Mouse (Mus musculus): ENCODE data around the gene Cradd.
A peak's percentile ranks its signal among the peaks of the same experiment; 100 is the strongest.

The Cradd gene

DNA sequence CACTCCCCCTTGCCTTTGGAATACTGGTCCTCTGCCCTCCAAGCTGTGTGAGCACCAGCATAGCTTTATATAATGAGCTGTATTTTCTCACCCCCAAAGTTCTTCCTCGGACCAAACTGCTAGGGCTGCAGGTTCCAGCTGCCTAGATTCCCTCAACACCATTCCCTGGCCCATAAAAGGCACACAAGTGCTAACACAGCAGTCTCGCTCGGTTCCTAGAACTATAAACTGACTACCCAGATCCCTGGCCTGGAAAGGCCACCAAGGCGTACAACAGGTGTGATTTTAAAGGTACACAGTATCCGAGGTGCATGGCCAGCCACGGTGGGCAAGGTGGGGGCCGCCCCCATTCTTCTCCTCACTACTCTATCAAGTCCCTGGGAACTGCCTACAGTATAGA, 54.8 kb downstream of the Cradd start:
- Histone ChIP-seq H3K4me3 (replicated peaks; ENCODE audit: low read length) (no peak overlapping the region), H3K9me3 (ENCODE audit: low read length) (no peaks in the 10 kb centered on the region), H3K4me1 (replicated peaks; ENCODE audit: low read depth, low read length) (peaks cover 46% of the 10 kb centered on the region), H3K27me3 (ENCODE audit: insufficient read depth, low read length) (no peaks in the 10 kb centered on the region), H3K36me3 (ENCODE audit: insufficient read depth, low read length) (peaks cover 11% of the 10 kb centered on the region)
- TF ChIP-seq NANOG (IDR thresholded peaks at IDR 0.05; ENCODE audit: borderline replicate concordance, low read length) (no peak), CTCF (conservative IDR thresholded peaks at IDR 0.05; ENCODE audit: low read length) (no peak), POU5F1 (IDR thresholded peaks at IDR 0.05; ENCODE audit: borderline replicate concordance, low read length) (no peak)

DNA sequence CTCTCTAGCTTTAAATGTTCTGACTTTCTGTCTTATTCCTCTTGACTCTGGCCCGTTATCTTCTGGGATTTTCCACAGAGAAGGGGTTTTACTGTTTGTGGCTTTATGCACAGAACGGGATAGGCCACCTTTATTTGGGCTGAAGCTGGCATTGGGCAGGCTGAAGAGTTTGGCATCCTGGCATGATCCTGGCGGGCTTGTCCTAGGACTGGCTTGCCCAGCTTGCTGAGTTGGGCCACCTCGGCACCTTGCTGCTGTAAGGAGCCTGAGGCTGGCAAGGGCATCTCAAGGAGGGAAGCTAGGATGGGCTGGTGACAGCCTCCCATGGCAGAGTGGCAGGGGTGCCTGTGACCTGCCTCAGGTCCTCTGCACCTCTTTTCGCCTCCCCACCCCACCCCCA, 55.6 kb downstream of the Cradd start:
- H3K4me3 ChIP-seq (replicated peaks; ENCODE audit: low read length): no peak overlapping the region
- peaks cover 6% of the 10 kb centered on the region for H3K36me3 ChIP-seq (ENCODE audit: insufficient read depth, low read length)
- H3K4me1 ChIP-seq (replicated peaks; ENCODE audit: low read depth, low read length): peaks cover 54% of the 10 kb centered on the region
- H3K27me3 ChIP-seq (ENCODE audit: insufficient read depth, low read length): no peaks in the 10 kb centered on the region
- no peak for TF ChIP-seq POU5F1 (IDR thresholded peaks at IDR 0.05; ENCODE audit: borderline replicate concordance, low read length)
- TF ChIP-seq NANOG (IDR thresholded peaks at IDR 0.05; ENCODE audit: borderline replicate concordance, low read length): no peak
- TF ChIP-seq CTCF (conservative IDR thresholded peaks at IDR 0.05; ENCODE audit: low read length): no peak
- H3K9me3 ChIP-seq (ENCODE audit: low read length): no peaks in the 10 kb centered on the region

DNA sequence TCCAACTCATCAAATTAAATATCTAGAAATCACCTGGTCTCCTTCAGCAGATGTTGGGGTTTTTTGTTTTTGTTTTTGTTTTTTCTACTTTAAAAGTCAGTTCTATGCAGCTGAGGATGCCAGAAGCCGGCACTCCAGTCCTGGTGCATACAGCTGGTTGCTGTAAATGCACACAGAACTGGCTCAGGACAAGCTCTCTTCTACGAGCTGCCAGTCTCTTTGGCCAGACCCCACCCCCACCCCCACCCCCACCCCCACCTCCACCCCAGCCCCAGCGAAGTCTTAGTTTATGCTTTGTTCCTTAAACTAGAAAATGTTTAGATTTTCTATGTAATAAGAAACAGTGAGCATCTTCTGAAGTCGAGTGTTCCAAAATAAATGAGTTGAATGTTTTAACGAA, 57.0 kb downstream of the Cradd start:
- Histone ChIP-seq H3K4me1 (replicated peaks; ENCODE audit: low read depth, low read length) (peaks cover 68% of the 10 kb centered on the region), H3K4me3 (replicated peaks; ENCODE audit: low read length) (no peak overlapping the region)

DNA sequence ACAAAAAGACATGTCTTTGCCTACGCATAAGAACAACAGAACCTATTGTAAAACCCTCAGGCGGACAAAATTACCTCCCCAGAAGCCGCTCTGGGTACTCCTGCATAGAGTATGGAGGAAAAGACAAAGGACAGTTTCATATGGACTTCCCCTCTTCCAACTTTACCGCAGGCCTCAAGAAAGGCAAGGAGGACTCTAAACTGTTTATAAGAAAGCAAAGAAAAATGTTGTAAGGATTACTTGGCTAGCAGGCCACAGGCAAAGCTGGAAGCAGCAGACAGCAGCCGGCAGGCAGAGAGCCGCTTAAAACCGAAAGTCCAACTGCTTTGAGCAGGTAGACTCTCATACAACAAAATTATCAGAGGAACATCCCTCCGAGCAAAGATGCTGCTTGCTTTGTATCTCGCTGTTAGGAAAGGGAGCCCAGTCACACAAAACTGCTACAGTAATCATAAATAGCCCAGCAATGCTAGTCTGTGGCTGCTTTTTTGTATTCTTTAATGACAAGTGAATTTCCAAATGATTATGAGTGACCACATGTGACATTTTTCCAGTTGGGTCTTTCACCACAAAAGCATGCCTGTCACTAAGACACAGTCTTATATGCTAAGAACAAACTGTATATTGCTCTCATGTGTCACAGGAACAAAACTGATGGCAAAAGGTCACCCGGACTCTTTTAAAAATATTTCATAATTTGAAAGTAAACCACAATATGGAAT, 57.7 kb downstream of the Cradd start:
- no peak for TF ChIP-seq NANOG (IDR thresholded peaks at IDR 0.05; ENCODE audit: borderline replicate concordance, low read length)
- TF ChIP-seq POU5F1 (IDR thresholded peaks at IDR 0.05; ENCODE audit: borderline replicate concordance, low read length): no peak
- no peak for TF ChIP-seq CTCF (conservative IDR thresholded peaks at IDR 0.05; ENCODE audit: low read length)
- Histone ChIP-seq H3K4me1 (replicated peaks; ENCODE audit: low read depth, low read length) (peaks cover 76% of the 10 kb centered on the region), H3K36me3 (ENCODE audit: insufficient read depth, low read length) (peaks cover 3% of the 10 kb centered on the region; the same call in 1 of the 2 replicates), H3K9me3 (ENCODE audit: low read length) (no peaks in the 10 kb centered on the region), H3K27me3 (ENCODE audit: insufficient read depth, low read length) (no peaks in the 10 kb centered on the region), H3K4me3 (replicated peaks; ENCODE audit: low read length) (peak overlapping the region; percentile 7; the same call in 1 of the 2 replicates)

More for the DNA sequence above, 57.0 kb downstream of the Cradd start:
- Histone ChIP-seq H3K9me3 (ENCODE audit: low read length) (no peaks in the 10 kb centered on the region), H3K27me3 (ENCODE audit: insufficient read depth, low read length) (no peaks in the 10 kb centered on the region), H3K36me3 (ENCODE audit: insufficient read depth, low read length) (peaks cover 3% of the 10 kb centered on the region)
- no peak for TF ChIP-seq POU5F1 (IDR thresholded peaks at IDR 0.05; ENCODE audit: borderline replicate concordance, low read length)
- TF ChIP-seq NANOG (IDR thresholded peaks at IDR 0.05; ENCODE audit: borderline replicate concordance, low read length): no peak
- no peak for TF ChIP-seq CTCF (conservative IDR thresholded peaks at IDR 0.05; ENCODE audit: low read length)

DNA sequence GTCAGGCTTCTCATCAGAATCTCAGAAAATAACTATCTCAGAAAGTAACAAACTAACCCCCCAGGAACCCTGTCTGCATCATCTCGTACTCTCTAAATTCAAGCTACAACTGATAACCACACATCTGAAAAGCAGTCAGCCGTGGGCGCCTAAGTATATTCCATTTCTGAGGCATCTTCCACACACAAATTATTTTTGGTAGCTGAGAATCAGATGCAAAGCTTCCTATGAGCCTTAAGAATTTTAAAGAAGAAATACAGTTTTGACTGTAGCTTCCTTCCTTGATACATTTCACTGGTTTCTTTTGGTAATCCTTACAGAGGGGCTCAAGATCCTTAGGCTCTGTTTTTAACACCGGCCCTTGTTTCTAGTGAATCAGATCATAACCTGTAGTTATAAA, 58.4 kb downstream of the Cradd start:
- Histone ChIP-seq H3K36me3 (ENCODE audit: insufficient read depth, low read length) (peaks cover 3% of the 10 kb centered on the region; the same call in 1 of the 2 replicates), H3K9me3 (ENCODE audit: low read length) (no peaks in the 10 kb centered on the region), H3K27me3 (ENCODE audit: insufficient read depth, low read length) (no peaks in the 10 kb centered on the region), H3K4me3 (replicated peaks; ENCODE audit: low read length) (peak overlapping the region; percentile 76; the same call in 1 of the 2 replicates), H3K4me1 (replicated peaks; ENCODE audit: low read depth, low read length) (peaks cover 81% of the 10 kb centered on the region)
- TF ChIP-seq CTCF (conservative IDR thresholded peaks at IDR 0.05; ENCODE audit: low read length) (no peak), NANOG (IDR thresholded peaks at IDR 0.05; ENCODE audit: borderline replicate concordance, low read length) (no peak), POU5F1 (IDR thresholded peaks at IDR 0.05; ENCODE audit: borderline replicate concordance, low read length) (no peak)

DNA sequence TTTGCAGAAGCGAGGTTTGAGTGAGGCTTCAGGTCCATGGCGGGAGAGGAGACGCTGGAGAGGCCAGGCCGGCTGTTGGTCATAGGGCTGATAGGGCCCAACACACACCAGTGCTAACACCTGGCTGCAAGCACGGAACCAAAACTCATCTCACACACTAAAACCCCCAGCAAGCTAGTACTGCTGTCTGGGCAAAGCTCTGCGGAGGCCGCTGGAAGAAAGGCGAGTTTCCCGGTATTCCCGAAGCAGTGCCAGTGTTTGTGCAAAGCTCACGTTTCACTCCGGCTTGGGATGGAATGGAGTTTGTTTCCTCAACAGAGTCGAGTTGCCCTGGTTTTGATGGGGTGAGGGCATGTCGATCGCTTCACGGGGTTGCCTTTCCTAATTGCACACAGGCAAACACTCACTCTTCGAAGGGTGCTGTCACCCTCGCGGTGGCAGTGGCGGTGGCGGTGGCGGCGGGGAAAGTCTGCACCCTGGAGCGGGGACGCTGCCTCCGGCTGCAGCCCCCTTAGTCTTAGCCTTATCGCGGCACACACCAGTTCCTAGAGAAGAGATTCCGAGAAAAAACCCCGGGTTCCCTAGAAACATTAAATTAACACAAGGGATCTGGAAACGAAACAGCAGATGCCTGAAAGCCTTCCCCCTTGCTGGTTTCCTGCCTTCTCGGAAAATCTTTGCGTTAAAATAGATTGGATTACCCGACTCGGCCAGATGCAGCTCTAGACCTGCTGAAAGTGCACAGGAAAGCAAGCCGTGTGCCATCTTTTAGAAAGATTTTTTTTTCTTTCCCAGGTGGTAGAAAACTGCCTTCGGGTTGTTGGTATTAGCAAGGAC, 59.2 kb downstream of the Cradd start:
- TF ChIP-seq NANOG (IDR thresholded peaks at IDR 0.05; ENCODE audit: borderline replicate concordance, low read length) (no peak), POU5F1 (IDR thresholded peaks at IDR 0.05; ENCODE audit: borderline replicate concordance, low read length) (no peak), CTCF (conservative IDR thresholded peaks at IDR 0.05; ENCODE audit: low read length) (no peak)

DNA sequence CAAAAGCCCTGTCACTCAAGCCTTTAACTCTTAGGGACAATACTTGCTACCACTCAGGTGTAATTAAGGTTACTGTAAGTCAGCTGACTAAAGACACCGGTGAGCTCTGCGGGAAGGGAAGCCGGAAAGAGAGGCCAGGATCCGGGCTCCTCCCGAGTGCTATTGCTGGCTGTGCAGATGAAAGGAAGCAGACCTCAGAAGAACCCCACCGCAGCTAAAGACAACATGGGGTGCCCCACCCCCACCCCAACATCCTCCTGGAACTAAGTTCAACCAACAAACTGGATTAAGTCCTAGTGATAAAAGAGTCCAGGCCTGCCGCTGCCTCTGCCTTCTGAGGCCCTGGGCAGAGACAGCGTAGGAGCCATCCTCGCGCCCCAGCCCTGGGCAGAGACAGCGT, 61.5 kb downstream of the Cradd start:
- TF ChIP-seq NANOG (IDR thresholded peaks at IDR 0.05; ENCODE audit: borderline replicate concordance, low read length) (no peak), CTCF (conservative IDR thresholded peaks at IDR 0.05; ENCODE audit: low read length) (no peak)
- H3K4me1 ChIP-seq (replicated peaks; ENCODE audit: low read depth, low read length): peaks cover 95% of the 10 kb centered on the region
- H3K4me3 ChIP-seq (replicated peaks; ENCODE audit: low read length): peak overlapping the region; percentile 72
- no peaks in the 10 kb centered on the region for H3K27me3 ChIP-seq (ENCODE audit: insufficient read depth, low read length)
- H3K9me3 ChIP-seq (ENCODE audit: low read length): no peaks in the 10 kb centered on the region
- H3K36me3 ChIP-seq (ENCODE audit: insufficient read depth, low read length): no peaks in the 10 kb centered on the region

More for the DNA sequence above, 59.2 kb downstream of the Cradd start:
- H3K4me3 ChIP-seq (replicated peaks; ENCODE audit: low read length): peak overlapping the region; percentile 76
- H3K36me3 ChIP-seq (ENCODE audit: insufficient read depth, low read length): no peaks in the 10 kb centered on the region
- peaks cover 89% of the 10 kb centered on the region for H3K4me1 ChIP-seq (replicated peaks; ENCODE audit: low read depth, low read length)
- no peaks in the 10 kb centered on the region for H3K9me3 ChIP-seq (ENCODE audit: low read length)
- no peaks in the 10 kb centered on the region for H3K27me3 ChIP-seq (ENCODE audit: insufficient read depth, low read length)

DNA sequence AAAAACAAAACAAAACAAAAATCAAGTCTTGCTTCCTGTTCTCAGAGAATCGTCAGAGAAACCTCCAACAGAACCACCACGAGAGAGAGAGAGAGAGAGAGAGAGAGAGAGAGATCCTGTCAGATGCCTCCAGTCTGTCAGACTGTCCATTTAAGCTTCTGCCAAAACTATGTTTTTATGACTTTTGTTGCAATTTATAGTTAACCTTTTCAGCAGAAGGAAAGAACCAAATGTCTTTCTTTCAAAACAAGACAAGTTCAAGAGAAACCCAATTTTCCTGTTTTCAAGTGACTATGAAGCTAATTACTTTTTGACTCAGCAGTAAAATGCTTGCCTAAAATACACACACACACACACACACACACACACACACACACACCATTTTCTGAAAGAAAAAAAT, 62.7 kb downstream of the Cradd start:
- Histone ChIP-seq H3K9me3 (ENCODE audit: low read length) (no peaks in the 10 kb centered on the region), H3K27me3 (ENCODE audit: insufficient read depth, low read length) (no peaks in the 10 kb centered on the region), H3K4me3 (replicated peaks; ENCODE audit: low read length) (no peak overlapping the region), H3K36me3 (ENCODE audit: insufficient read depth, low read length) (no peaks in the 10 kb centered on the region), H3K4me1 (replicated peaks; ENCODE audit: low read depth, low read length) (peaks cover 96% of the 10 kb centered on the region)
- TF ChIP-seq CTCF (conservative IDR thresholded peaks at IDR 0.05; ENCODE audit: low read length) (no peak), NANOG (IDR thresholded peaks at IDR 0.05; ENCODE audit: borderline replicate concordance, low read length) (no peak), POU5F1 (IDR thresholded peaks at IDR 0.05; ENCODE audit: borderline replicate concordance, low read length) (no peak)

All from E14TG2a.4 (cell line).